Mouse (Mus musculus): ENCODE results near the gene Ahdc1. TPM values are rescaled to one million over a fixed set of nuclear protein-coding genes. Genes with fewer than 3 reads are reported as not detected.

The Ahdc1 gene
- polyA plus RNA-seq, 1 experiment = 23.9 TPM

DNA sequence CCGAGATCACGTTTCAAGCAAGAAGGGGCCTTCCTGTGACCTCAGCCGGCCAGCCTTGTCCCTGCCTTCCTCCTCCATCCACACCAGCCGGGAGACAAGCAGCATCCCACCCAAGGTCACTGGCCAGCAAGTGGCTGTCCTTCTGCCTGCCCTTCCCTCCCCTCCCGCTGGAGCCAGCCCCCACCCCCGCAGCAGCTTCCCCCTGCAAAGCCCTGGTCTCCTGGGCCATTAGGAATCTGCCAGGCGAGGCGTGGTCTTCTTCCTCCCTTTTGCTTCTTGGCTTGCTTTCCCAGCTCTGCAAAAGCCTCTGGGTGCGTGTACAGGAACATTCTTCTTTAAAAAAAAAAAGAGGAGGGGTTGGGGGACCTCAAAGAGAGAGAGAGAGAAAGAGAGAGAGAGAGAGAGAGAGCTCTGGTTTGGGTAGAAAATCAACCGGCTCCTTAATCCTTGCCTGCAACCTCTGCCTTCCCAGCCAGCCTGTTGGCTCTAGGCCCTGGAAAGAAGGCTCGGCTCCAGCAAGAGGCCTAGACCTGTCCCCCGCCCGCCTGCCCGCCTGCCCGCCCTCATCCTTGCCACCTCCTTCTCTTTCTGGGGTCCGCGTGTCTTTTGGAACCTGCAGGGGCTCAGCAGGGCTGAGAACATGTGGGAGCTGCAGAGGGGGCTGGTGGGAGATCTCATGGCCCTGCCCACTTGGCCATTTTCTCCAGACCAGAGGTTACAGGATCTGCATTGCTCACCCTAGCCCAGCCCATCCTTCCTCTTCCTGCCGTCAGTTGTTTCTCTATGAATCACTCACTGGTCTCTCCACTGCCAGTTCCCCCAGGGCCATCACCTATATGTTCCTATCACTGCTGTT is 106.7 kb downstream of the Ahdc1 start:
- TF ChIP-seq GATA1 (IDR thresholded peaks at IDR 0.05; ENCODE audit: low read length) = no peak

DNA sequence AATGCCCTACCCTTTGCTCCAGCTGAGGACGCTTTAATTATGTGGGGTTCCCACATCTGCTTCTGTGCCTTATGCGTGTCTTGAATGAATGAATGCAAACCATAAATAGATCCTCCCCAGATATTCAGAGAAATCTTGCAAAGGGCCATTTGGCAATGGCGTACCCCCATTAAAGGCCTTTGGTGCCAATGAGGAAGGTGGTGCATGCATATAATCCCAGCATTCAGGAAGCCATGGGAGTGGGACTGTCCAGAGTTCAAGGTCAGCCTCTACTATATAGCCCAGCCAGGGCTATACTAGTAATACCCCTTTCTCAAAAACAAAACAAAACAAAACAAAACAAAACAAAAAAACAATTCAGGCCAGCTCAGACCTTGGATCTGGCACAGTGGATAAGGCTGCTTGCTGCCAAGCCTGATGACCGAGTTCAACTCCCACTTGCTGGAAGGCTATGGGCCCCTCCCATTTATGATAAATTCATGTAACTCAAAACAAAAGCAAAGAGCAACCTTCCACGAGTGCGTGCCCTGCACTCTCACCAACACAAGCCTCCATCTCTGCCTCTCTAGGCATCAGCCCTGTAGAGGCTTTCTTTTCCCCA is 107.8 kb downstream of the Ahdc1 start:
- no peak for TF ChIP-seq GATA1 (IDR thresholded peaks at IDR 0.05; ENCODE audit: low read length)

DNA sequence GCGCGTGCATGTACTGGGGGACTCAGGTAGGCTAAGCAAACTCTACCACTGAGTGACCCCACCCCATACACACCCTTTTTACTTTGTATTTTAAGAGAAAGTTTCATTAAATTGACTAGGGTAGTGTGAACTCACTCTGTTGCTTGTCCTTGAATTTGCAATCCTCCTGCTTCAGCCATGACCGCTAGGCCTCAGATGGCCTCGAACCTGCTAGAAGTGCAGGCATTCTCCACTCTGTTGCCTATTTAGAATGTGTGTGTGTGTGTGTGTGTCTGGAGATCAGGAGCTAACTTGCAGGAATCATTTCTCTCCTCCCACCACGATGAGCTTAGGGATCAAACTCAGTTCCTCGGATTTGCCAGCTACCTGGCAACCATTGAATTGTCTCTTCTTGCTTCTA is 108.5 kb downstream of the Ahdc1 start:
- TF ChIP-seq GATA1 (IDR thresholded peaks at IDR 0.05; ENCODE audit: low read length) = no peak

DNA sequence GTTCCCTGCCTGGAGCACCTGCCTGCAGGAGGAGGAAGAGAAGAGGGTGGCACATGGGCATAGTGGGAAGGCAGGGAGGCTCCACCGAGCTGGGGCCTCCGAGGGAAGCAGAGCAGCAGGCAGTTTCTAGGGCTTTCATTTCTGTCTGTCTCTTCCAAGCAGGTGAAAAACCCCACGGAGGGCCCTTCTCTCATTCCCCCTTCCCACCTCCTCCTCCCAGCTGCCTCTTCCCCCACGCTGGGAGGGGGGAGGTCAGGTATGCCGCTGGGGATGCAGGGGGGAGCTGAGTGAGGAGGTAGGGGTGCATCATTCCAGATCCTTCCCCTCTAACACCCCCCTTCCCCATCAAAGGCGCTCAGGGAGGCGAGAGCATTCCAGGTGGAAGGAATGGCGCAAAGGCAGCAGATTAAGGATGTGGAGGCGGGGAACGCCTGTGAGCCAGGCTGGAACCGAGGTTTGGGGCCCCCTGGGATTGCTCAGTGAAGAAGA is 109.8 kb downstream of the Ahdc1 start:
- TF ChIP-seq GATA1 (IDR thresholded peaks at IDR 0.05; ENCODE audit: low read length) = no peak

DNA sequence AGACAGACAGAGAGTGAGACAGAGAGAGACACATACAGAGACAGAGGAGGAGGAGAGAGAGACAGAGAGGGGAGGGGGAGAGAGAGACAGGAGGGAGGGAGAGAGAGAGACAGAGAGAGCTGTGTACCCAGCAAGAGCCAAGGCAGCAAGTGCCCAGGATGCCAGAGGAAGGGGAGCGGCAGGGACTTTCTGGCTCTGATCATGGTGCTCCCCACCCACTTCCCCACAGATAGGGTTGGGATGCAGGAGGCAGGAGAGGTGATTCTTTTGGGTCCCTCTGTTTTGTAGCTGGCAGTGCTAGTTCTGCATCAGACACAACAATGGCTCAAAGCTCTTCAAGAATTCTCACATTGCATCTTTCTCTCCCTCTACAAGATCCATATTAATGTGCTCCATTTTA is 110.4 kb downstream of the Ahdc1 start:
- TF ChIP-seq GATA1 (IDR thresholded peaks at IDR 0.05; ENCODE audit: low read length) = no peak

DNA sequence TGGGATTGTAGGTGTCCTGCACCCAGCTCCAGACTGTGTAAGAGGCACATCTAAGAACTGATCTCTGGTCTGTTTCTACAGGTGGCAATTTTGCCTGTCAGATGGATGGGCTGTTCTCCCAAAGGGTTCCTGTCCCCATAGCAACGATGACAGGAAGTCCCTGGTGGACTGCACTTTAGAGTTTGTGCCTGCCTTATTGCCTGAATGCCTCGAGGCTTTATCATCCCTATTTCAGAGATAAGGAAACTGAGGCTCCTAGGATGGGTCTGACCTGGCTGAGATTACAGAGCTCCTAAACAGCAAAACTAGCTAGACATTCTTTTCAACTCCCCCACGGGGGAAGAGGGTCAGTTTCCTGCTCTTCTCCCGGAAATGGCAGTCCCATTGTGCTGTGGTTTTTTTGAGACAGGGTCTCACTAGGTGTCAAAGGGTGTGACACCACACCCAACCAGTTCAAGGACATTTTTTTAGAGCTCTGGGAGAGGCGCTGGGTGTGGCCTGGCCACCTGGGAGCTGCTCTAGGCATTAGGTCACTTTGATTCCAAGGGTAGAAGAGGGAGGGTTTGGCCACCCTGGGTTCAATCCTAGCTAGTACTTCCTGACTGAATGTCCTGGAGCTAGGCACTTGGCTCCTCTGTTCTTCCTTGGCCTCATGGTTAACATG is 111.0 kb downstream of the Ahdc1 start:
- TF ChIP-seq GATA1 (IDR thresholded peaks at IDR 0.05; ENCODE audit: low read length) = no peak

DNA sequence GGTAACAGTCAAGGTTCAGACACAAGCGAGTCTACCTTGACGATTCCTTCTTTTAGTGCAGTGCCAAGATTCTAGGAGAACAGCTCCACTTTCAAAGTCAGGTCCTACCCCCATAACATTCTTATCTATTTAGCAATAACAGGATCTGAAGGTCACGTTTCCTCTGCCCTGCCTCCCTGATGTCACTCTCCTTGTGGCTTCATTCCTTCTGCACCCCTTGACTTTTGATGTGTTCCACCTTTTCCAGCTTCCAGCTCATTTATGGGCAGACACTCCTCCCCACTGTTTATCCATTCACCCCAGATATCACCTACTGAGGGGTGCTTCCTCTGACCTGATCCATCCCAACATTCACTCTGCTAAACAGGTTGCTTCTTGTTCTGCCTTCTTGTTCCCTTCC is 116.0 kb downstream of the Ahdc1 start:
- no peak for TF ChIP-seq GATA1 (IDR thresholded peaks at IDR 0.05; ENCODE audit: low read length)

Other genes starting within 250 kb of the Ahdc1 start
- gene Rpa2, start 242.9 kb upstream of the Ahdc1 start, polyA plus RNA-seq (2012) = 86.1 and 88.1 TPM in 2 replicates
- gene Themis2, start 214.9 kb upstream of the Ahdc1 start, polyA plus RNA-seq (2012) = not detected in 2 replicates
- gene Ppp1r8, start 168.1 kb upstream of the Ahdc1 start, polyA plus RNA-seq (2012) = 59.8 and 60.6 TPM in 2 replicates
- 6.6 and 7.0 TPM in 2 replicates for gene Stx12, start 126.8 kb upstream of the Ahdc1 start, polyA plus RNA-seq (2012)
- gene Fam76a, start 88.7 kb upstream of the Ahdc1 start, polyA plus RNA-seq (2012) = 16.4 and 23.0 TPM in 2 replicates
- not detected in 2 replicates for gene Fgr, start 37.2 kb upstream of the Ahdc1 start, polyA plus RNA-seq (2012)
- gene Wasf2, start 119.2 kb downstream of the Ahdc1 start, polyA plus RNA-seq (2012) = 50.3 and 57.3 TPM in 2 replicates
- not detected in 2 replicates for gene Cd164l2, start 200.9 kb downstream of the Ahdc1 start, polyA plus RNA-seq (2012)
- gene Gpr3, start 201.3 kb downstream of the Ahdc1 start, polyA plus RNA-seq (2012) = 0.03 TPM in 2 replicates
- 51.8 and 51.9 TPM in 2 replicates for gene Map3k6, start 229.6 kb downstream of the Ahdc1 start, polyA plus RNA-seq (2012)